Mouse (Mus musculus) kidney, postnatal 36 days (tissue): ENCODE results near the gene Syt14.

Source experiments
- DNase-seq, 2 experiments: peaks; one replicate each; pipeline ENCODE4 v3.0.0; 2021 to 2022; ENCODE audit warnings: mixed read lengths in 2 of 2

The Syt14 gene

DNA sequence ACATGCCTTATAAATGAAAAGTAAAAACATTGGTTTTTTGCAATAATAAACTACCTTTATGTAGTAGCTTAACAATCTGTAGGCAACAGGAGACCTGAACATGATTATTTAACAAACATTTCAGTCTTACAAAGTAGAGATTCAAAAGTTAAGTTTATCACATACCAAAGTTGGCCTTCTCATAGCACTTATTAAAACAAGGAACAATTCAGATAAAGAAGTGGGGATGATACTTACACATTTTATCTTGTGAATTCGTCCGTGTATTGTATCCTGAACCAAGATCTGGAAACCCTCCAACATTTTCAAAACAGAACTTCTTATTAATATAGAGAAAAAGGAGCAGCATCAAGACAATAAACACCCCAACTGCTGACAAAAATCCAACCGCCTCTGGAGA is 49.1 kb downstream of the Syt14 start:
- no peak for DNase-seq

DNA sequence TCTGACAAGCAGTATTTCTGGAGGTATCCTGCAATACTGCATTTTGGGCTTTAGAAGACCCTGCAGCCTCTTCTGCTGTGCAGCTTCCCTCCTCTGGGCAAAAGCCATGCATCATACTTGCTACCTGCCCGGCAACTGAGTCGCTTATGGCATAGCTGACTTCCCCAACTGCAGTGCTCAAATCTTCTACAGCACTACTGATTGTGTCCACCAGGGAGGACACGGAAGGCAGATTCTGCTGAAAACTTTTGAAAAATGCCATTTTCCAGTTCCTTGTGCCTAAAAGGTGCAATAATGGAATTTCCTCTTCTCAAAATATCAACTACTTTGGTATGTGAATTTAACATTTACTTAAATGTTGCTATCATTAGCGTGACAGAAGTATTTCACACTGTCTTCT is 51.2 kb downstream of the Syt14 start:
- no peak for DNase-seq

DNA sequence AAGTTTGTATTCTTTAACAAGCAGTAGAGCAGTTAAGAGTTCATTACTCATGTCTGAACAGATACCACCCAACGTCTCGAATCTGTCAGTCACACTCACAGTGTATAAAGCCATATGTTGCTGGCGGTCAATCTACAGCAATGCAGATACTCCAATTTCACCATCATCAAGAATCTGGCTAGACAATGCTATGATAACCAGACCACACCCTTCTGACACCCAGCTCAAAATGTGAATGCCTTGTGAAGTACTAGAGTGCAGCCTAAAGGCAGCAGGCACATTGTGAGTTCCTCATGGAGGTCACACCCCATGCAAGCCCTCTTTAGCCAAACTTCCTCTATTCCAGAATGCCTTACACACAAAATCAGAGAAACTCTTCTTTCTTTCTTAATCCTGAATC is 53.9 kb downstream of the Syt14 start:
- DNase-seq, result no peak

DNA sequence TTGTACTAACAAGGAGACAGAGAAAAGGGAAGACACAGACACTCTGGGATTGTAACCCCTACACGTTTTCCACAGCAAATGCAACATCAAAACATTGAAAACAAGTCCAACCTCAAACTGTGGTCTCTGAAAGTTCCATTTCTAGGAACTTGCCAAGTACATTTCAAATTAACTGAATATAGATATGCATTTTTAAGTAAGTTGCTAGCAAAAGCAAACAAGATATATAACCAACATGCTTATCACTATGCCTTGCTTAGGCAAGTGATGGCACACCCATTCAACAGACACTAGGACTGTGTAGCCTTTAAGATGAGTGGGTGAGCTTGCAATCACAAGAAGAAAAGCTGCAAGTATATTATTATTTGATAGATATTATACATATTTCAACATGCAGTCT is 54.5 kb downstream of the Syt14 start:
- no peak for DNase-seq

DNA sequence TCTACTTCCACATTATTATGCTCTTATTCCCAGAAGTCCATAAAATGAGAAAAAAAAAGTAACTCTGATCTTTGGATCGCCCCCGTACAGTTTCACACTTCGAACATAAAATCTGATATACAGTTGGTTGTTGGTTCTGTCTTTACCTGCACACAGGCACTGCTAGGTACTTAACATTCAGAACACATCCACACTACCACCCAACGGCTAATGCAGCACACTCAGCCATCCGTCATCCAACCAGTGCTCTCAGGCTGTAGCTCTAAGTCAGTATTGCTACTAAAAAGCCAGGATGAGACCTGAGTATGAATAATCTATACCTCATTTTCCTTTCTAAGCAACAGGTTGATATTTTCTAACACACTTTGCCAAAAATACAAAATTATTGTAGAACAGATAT is 73.3 kb downstream of the Syt14 start:
- DNase-seq, result no peak

DNA sequence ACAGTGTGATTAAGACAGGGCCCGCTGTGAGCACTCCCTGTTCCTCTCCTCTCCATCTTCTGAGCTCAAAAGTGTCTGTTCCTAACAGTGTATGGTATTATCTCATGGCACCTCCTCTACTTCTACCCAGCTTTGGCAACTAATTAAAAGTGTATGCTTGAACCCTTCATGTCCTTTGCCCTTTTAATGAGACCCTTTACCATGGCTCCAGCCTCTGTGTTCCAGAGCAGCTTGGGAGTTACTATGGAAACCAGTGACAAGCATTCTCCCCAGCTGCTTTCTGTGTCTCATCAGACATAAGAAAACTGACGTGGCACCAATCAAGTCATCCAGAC is 87.8 kb downstream of the Syt14 start:
- DNase-seq, result no peak

DNA sequence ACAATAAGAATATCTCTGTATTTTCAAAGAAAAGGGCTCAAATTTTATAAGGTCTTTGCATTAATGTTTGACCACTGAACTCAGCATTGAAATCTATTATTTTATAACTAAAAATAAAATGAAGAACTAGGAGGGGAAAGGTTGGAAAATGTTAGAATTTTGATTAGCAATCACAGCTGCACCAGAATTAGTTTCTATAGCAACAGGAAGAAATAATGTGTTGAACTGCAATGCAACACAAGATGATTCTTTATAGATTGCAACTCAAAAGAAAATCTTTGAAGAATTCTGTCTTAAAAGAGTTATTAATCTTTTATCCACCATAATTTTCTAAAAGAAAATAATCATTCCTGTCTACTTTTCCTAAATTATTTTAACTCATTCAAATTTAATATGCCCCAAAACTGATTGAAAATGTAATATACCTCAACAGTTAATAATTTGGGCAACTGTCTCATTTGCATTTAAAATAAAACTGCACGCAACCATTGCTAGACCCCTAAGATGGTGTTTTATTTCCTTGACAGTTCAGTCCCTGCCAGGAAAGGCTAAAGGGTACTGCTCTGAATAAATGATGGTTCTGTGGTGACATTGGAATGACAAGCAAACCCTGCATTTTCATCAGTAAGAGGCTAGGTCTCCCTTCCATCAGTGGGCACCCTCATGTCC is 88.3 kb downstream of the Syt14 start:
- DNase-seq, result no peak

DNA sequence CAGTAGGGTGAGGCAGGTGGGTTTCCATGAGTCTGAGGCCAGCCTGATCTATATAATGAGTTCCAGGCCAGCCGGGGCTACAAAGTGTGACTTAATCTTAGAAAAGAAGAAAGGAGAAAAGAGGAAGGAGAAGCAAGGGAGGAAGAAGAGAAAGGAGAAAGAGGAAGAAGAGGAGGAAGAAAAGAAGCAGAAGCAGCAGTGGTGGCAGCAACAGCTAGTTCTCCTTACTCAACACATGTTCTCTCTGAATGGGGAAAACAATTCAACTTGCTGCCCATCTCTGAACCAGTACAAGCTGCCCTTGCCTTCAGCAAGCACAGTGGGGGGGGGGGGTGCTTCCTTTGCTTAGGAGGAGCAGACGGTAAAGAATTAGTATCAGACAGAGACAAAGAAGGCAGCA is 96.5 kb downstream of the Syt14 start:
- DNase-seq, result no peak

DNA sequence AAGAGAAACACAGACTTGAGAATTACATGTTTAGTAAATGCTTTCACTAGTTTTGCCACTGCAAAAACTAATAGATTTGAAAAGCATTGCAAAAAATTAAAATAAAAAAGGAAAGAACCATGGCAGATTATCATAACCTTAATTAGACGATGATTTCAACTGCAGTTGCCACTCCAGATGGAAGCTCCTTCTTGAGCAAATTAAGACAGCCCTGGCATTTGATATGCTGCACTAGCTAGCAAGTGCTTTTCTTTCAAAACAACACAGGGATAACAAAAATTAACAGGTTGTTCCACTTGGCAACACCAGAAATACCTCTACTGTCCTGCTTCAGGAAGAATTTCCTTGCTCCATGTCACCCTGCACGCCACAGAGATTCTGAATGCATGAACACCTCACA is 97.6 kb downstream of the Syt14 start:
- no peak for DNase-seq

DNA sequence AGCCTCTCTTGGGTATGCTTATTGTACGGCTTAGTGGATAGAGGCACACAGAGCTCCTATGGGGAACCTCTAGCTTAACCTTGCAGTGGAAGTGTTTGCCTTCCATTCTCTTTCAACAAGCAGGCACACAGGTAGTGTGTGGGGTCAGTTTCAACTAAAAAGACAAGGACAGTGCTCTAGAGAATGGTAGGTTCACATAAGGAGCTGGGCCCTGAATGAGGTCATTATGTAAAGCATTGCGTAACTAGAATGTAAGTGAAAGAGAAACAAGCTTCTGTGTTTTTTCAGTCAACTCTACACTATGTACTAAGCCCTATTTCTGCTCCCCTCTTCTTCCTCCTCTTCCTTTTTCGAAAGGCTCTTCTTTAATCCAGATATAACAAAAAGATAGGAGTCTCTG is 103.8 kb downstream of the Syt14 start:
- DNase-seq, result no peak

DNA sequence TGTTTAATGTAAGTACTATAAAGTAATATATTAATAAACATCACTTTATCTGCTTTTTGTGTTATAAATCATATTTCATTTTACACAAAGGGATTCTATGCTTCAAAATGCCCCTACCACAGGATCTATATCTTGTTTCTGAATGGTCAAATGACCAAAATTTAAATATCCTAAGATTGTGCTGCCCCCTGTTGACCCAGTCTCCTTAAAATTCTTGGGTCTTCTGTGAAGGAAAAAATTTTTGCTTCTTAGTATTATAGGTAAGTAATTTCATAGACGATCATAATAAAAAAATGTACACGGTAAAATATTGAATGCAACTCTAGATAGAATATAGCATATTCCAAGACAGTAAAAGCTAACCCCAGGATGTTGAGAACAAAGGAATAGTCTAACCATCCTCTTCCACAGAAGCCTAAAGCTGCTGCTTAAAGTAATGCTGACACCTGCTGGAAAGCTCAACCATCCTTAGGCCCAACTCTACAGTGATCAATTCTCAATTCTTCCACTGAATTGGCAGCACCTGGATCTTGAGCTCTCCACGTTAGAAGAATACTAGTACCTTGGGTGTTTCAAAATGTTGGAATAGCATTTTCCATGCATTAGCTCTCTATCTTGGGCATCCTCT is 123.4 kb downstream of the Syt14 start:
- peak; percentile 7 to 69 for DNase-seq

DNA sequence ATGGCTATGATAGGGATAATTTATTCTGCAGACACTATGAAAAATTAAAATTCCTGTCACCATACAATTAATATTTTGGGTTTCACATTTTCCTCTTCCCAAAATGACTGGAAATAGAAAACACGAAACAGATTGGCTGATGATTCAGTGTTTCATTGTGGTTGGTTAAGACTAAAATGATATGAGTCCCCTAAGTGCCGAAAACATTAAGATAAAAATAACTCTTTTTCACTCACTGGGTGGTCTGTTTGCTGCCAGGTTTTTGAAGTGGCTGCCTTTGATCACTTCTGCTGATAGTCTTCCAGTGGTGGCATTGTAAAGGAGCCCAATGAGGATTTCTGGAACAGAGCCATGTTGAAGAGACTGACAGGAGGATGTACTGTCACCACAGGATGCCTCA is 134.1 kb downstream of the Syt14 start:
- no peak for DNase-seq

DNA sequence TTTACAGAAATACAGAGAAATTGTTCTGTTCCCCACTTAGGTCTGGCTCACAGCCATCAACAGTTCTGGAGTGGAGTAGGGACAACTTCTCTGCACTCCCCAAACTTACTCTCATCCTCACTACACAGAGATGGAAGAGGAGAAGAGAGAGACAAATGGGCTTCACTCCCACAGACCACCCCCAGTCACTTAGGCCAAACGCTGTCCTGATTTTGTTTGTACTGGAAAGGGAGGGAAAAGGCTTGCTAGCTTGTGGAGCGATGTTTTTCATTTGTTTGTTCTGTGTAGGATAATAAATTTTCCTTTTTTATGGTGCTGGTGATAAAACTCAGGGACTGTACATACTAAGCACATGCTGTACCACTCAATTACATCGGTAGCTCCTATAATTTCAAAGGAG is 134.7 kb downstream of the Syt14 start:
- no peak for DNase-seq

DNA sequence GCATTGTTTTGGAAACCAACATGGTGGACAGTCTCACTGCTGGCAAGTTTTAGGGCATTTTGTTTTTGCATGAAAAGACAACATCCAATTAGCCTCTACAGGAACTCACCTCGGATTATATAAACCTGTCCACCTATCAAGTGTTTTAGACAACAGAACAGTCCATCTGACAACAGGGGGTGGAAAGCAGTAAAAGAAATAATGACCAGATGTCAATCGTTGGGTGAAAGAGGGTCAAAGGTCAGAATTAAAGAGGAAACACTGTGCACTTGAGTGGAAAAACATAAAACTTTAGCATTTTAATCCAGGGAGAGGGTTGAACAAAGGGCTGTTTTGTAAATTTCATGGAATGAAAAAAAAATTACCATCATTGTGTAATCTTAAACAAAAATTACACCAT is 136.8 kb downstream of the Syt14 start:
- DNase-seq, result no peak

DNA sequence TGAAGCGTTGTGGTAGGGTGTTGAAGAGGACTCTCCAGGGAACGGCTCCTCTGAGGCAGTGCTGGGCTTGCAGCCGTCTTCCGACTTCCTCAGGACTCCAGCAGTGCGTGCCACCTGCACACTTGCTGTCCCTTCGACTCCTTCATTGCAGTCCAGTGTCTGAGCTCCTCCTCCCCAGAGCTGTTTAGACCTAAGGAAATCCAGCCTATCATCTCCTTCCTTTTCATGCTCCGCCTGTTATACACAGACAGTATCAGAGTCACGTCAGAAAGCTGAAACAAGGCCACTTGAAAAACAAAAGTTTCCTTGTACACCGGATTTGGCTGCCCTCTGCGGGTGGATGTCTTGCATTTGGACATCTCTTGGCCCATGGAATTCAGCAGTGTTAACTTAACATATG is 138.4 kb downstream of the Syt14 start:
- DNase-seq, result peak in 1 of 2 experiments; percentile 10

DNA sequence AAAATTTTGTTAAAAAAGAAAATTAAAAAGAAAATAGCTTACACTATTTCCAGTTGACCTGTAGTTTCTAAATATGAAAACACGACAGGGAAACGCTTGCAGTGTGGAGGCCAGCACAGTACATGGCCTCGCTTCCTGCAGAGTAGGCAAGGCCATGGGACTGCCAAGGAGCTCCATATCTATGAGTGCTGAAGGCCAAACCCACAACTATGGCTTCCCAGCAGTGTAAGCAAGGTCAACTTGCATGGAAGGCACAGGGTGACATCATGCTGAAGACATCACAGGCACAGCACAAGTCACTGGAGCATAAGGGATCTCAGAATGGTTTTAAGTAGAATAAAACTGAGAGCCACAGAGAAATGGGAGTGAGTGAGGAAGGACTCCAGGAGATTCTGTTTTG is 139.5 kb downstream of the Syt14 start:
- DNase-seq, result no peak

DNA sequence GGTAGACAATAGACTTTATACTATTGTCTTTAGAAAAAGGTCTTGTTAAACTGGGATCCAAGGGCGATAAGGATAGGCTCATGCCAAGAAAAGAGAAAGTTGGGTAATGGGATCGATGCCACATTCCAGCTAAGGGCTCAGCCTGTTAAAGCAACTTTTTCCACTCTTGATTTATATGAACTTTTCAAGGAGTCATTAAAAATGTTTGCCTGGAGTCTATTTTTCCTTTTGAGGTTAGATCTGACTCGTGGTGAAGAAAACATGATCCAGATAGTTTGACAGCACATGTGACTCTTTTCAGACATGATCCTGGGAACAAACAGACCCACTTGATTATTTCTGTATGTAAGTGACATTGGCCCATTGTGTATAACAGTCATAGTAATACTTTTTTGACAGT is 144.9 kb downstream of the Syt14 start:
- DNase-seq, result no peak

DNA sequence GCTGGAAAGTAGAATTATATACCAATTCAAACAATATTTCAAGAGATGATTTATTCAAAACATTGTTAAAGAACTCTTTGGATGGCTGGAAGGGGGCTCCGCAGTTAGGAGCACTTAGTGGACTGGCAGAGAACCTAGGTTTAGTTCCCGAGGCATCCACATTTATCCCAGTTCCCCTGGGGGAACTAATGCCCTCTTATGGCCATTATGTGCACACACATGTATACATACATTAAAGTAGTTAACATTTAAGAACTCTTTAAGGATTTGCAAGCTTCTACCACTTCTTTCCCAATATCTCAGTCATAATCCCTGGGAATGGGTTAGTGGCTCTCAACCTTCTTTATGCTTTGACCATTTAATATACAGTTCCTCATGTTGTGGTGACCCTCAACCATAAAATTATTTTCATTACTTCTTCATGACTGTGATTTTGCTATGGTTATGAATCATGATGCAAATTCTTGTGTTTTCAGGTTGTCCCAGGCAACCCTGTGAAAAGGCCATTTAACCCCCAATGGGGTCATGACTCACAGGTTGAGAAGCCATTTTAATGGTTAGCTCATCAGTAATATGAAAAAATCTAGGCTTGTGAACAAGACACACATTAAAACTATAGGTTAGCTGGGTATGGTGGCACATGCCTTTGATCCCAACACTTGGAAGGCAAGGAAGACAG is 152.8 kb downstream of the Syt14 start:
- DNase-seq, result no peak

DNA sequence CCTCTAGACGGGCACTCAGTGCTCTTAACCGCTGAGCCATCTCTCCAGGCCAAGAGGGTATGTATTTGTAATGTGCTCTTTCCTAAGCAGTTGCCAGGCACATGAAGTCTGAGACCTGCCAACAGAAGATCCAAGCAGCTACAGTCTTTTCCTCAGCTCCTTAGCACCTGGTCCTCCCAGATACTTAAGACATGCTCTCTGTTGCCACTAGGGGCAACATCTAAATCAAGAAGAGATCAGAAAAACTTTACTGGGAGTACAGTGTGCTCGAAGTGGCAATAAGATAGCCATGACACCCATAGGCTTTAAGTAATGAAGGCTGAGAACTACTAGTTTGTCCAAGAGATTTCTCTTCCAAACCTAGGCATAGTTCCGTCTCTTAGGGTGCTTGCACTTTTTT is 155.4 kb downstream of the Syt14 start:
- DNase-seq, result no peak

DNA sequence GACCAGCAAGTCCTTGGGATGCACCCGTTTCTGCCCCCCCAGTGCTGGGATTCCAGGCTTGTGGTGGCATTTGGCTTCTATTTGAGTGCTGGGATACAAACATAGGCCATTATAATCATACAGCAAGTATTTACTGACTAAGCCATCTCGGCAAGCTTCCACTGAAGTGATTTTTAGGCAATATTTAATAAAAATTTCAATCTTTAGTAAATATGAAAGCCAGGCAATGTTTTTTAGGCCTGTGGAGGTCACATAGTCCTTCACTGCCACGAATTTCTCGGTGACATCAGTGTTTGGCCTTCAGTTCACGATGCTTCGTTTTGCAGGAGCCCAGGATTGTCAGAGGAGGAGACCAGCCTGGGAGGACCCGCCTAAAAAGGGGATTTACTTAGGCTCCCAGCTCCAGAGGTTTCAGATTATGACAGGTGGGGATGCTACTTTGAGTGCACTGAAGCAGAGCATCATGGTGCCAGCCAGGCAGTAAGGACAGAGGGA is 156.4 kb downstream of the Syt14 start:
- DNase-seq, result no peak

DNA sequence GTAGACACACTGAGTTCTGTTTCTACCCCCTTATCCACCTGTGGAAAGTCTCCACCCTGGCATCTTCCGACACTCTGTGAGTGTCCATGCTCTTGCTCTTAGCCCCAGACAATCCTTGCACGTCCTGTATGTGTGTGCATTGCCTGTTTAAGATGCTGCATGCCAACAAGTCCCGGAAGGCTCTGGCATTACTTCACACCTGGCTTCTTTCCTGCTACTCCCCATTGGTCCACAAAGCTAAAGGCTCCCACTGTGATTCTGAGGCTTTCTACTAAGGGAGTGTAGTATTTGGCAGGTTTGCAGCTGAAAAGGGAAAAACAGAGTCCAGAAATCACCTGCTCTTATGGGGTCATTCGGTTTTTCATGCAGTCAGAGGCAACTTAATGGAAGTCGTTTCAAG is 162.7 kb downstream of the Syt14 start:
- no peak for DNase-seq

DNA sequence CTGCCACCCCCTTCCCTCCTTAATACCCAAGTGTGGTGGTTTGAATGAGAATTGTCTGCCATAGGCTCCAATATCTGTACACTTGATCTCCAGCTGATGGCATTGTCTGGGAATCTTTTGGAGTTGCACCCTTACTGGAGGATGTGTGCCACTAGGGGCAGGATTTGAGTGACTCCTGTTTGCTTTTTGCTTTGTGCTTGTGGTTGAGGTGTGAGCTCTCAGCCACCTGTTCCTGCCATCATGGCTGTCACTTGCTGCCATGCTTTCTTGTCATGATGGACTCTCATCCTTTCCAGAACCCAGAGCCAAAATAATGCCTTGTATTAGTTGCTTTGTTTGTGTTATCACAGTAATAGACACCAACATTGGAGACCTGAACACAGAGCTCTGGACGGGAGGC is 165.8 kb downstream of the Syt14 start:
- DNase-seq, result no peak

DNA sequence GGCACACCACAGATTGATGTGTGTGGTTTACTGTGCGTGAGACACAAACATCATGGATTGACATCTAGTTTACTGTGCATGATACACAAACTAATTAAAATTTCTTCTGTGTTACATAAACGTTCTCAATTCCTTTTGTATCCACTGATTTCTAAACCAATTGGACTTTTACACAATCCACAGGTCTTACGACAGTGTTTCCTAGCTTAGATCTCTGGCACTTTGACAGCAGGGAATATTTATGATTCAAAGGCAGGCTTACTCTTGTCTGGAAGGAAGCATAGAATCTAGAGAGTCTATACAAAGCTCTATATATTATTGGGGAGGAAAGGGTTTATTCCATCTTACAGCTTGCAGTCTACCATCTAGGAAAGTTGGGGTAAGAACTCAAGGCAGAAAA is 171.1 kb downstream of the Syt14 start:
- DNase-seq, result no peak

DNA sequence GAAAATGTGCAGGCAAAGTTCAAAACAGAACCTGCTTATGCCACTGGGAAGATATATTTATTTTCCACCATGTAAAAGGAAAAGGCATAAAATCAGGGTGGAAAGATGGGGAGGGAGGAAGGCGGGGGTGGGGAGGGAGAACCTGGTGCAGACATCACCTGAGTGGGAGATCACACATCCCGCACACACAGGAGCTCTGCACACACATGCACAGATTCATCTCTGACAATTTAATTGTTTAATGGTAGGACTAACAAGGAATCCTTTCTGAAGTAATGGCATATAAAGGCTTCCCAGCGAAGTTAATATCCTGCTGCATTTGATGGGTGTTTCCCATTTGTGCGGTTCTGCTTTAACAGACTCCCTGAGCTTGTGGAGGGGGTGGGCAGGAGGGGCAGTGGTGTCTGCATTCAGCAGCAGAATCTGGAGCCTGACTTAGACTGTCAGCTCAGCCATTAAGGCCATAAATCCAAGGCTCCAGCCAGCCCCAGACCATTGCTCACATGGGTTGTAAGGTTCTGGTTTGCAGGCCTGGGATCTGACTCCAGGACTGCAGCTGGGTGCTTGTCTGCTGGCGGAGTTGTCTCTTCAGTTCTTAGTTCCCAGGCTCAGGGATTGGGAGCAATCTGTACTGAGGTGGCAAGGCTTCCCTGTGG is 174.1 kb downstream of the Syt14 start:
- no peak for DNase-seq
